Mouse (Mus musculus) liver, postnatal 0 days (tissue): ENCODE data around the gene Hfe2. TPM values are rescaled to one million over a fixed set of nuclear protein-coding genes. Genes with fewer than 3 reads are reported as not detected.

Experiments used
- ATAC-seq: fragments of 200-750 bp; cut with Nextera tagmentation; 2 replicates; pipeline ENCODE4 v1.8.0; 2017; ENCODE audit warnings: mild to moderate bottlenecking, moderate library complexity
- DNase-seq: peaks from one replicate; pipeline ENCODE4 v3.0.0-alpha.2; 2016
- H3K27ac ChIP-seq: fragments of 300-500 bp; sonication (generic); 2 replicates; pipeline ENCODE4 v1.5.1; 2014; ENCODE audit warnings: antibody characterized with exemption, moderate library complexity, mild to moderate bottlenecking, low read depth
- H3K27me3 ChIP-seq: fragments of 300-500 bp; sonication (generic); 2 replicates; pipeline ENCODE4 v1.6.1; 2014; ENCODE audit warnings: low read length, control low read depth, mixed read lengths; ENCODE audit not compliant: insufficient read depth
- H3K36me3 ChIP-seq: fragments of 300-500 bp; sonication (generic); replicated peaks from 2 replicates; pipeline ENCODE4 v1.6.1; 2014; ENCODE audit warnings: mild to moderate bottlenecking, control low read depth, low read length, moderate library complexity, mixed read lengths; ENCODE audit not compliant: insufficient read depth
- H3K4me1 ChIP-seq: fragments of 300-500 bp; sonication (generic); 2 replicates; pipeline ENCODE4 v1.6.1; 2014; ENCODE audit warnings: antibody characterized with exemption, mild to moderate bottlenecking, control low read depth; ENCODE audit not compliant: insufficient read depth
- H3K4me2 ChIP-seq: fragments of 300-500 bp; sonication (generic); 2 replicates; pipeline ENCODE4 v1.6.1; 2014; ENCODE audit warnings: low read depth, mild to moderate bottlenecking, low read length, moderate library complexity, mixed read lengths
- H3K4me3 ChIP-seq: fragments of 300-500 bp; sonication (generic); 2 replicates; pipeline ENCODE4 v1.5.1; 2014; ENCODE audit warnings: low read depth, low read length
- H3K9ac ChIP-seq: fragments of 300-500 bp; sonication (generic); replicated peaks from 2 replicates; pipeline ENCODE4 v1.6.1; 2014; ENCODE audit warnings: mild to moderate bottlenecking, moderate library complexity
- H3K9me3 ChIP-seq: fragments of 300-500 bp; sonication (generic); 2 replicates; pipeline ENCODE4 v1.6.1; 2016; ENCODE audit warnings: mild to moderate bottlenecking, control low read depth, low read length, mixed read lengths
- CTCF ChIP-seq: sonication (generic); IDR thresholded peaks from 2 replicates; pipeline ENCODE4 v1.5.1; 2016; ENCODE audit warnings: antibody characterized with exemption, low read depth
- EP300 ChIP-seq: IDR thresholded peaks from 2 replicates; pipeline ENCODE4 v1.6.1; 2016; ENCODE audit warnings: antibody characterized with exemption, low read depth, mild to moderate bottlenecking
- WGBS: fragments of 180-500 bp; shearing (Covaris S2); extraction: QIAGEN DNeasy Blood & Tissue Kit; methylation state at CpG from one replicate; pipeline ENCODE4 v1.1.7; 2014; ENCODE audit not compliant: insufficient replicate concordance; 5-methylcytosine and 5-hydroxymethylcytosine counted together
- polyA plus RNA-seq: library from polyadenylated mRNA; unstranded; fragments of >200 nt; fragmentation: Nextera tagmentation; extraction: Ambion mirVana; gene quantifications from 2 replicates; pipeline ENCODE4 v1.2.1, GENCODE M21; 2015

Hfe2 gene
- polyA plus RNA-seq, 1 experiment from 2014 or later, result 19.2 TPM

- no peak overlapping the region for H3K4me3 ChIP-seq
- no peak overlapping the region for H3K27ac ChIP-seq
- H3K9me3 ChIP-seq, result no peaks in the 10 kb centered on the region
- H3K27me3 ChIP-seq, result no peaks in the 10 kb centered on the region
- H3K4me1 ChIP-seq, result no peaks in the 10 kb centered on the region
- no peak overlapping the region for H3K9ac ChIP-seq
- H3K36me3 ChIP-seq, result no peaks in the 10 kb centered on the region
- DNase-seq (no peak), ATAC-seq (no peak)
- H3K4me2 ChIP-seq, result no peak overlapping the region
- TF ChIP-seq EP300 (no peak), CTCF (no peak)
- 74% methylated on average over 2 of the region's 2 CpGs for WGBS
Observed at GRCm38 (mm10) chr3:96539316-96539715, 14.3 kb downstream of the Hfe2 start.

GRCm38 (mm10) chr3:96540740-96541139 is 15.8 kb downstream of the Hfe2 start:
- H3K9me3 ChIP-seq, result no peaks in the 10 kb centered on the region
- H3K27me3 ChIP-seq, result no peaks in the 10 kb centered on the region
- H3K9ac ChIP-seq, result no peak overlapping the region
- no peak overlapping the region for H3K4me3 ChIP-seq
- 49% methylated on average over 6 of the region's 6 CpGs for WGBS
- no peak overlapping the region for H3K27ac ChIP-seq
- no peak for TF ChIP-seq CTCF
- no peak for TF ChIP-seq EP300
- no peaks in the 10 kb centered on the region for H3K36me3 ChIP-seq
- H3K4me2 ChIP-seq, result no peak overlapping the region
- ATAC-seq (no peak), DNase-seq (no peak)
- no peaks in the 10 kb centered on the region for H3K4me1 ChIP-seq

GRCm38 (mm10) chr3:96541328-96542078 is 16.5 kb downstream of the Hfe2 start:
- DNase-seq, result peak; percentile 44
- ATAC-seq, result peak; percentile 94
- Histone ChIP-seq H3K9ac (no peak overlapping the region), H3K4me3 (no peak overlapping the region), H3K4me2 (0 out of 2 replicates have a peak overlapping the region, but pooled peaks have one; percentile 0), H3K9me3 (no peaks in the 10 kb centered on the region), H3K36me3 (no peaks in the 10 kb centered on the region), H3K27me3 (no peaks in the 10 kb centered on the region), H3K4me1 (no peaks in the 10 kb centered on the region), H3K27ac (peak overlapping the region; percentile 49)
- 36% methylated on average over 14 of the region's 14 CpGs for WGBS
- TF ChIP-seq CTCF (peak; percentile 60), EP300 (no peak)

GRCm38 (mm10) chr3:96542554-96542953 is 17.6 kb downstream of the Hfe2 start:
- Histone ChIP-seq H3K4me2 (no peak overlapping the region), H3K9ac (no peak overlapping the region), H3K27me3 (no peaks in the 10 kb centered on the region), H3K36me3 (no peaks in the 10 kb centered on the region), H3K4me1 (peaks cover 1% of the 10 kb centered on the region; the same call in 1 of the 2 replicates), H3K9me3 (no peaks in the 10 kb centered on the region), H3K4me3 (no peak overlapping the region), H3K27ac (no peak overlapping the region)
- no peak for ATAC-seq
- TF ChIP-seq CTCF (no peak), EP300 (no peak)
- 77% methylated on average over 8 of the region's 8 CpGs for WGBS
- DNase-seq, result no peak

- WGBS, result 81% methylated on average over 11 of the region's 11 CpGs
- no peak overlapping the region for H3K9ac ChIP-seq
- H3K4me1 ChIP-seq, result peaks cover 5% of the 10 kb centered on the region; the same call in 1 of the 2 replicates
- TF ChIP-seq EP300 (no peak), CTCF (no peak)
- DNase-seq, result no peak
- ATAC-seq, result no peak
- no peak overlapping the region for H3K4me2 ChIP-seq
- H3K36me3 ChIP-seq, result no peaks in the 10 kb centered on the region
- no peaks in the 10 kb centered on the region for H3K27me3 ChIP-seq
- no peak overlapping the region for H3K27ac ChIP-seq
- no peaks in the 10 kb centered on the region for H3K9me3 ChIP-seq
- no peak overlapping the region for H3K4me3 ChIP-seq
Observed at GRCm38 (mm10) chr3:96543345-96543744, 18.4 kb downstream of the Hfe2 start.

- WGBS, result 28% methylated on average over 1 of the region's 1 CpGs
- H3K4me2 ChIP-seq, result no peak overlapping the region
- no peaks in the 10 kb centered on the region for H3K9me3 ChIP-seq
- no peak overlapping the region for H3K9ac ChIP-seq
- no peak for TF ChIP-seq EP300
- peak; percentile 46; the same call in 1 of the 2 replicates for TF ChIP-seq CTCF
- peaks cover 5% of the 10 kb centered on the region; the same call in 1 of the 2 replicates for H3K4me1 ChIP-seq
- no peaks in the 10 kb centered on the region for H3K27me3 ChIP-seq
- H3K36me3 ChIP-seq, result no peaks in the 10 kb centered on the region
- H3K4me3 ChIP-seq, result no peak overlapping the region
- ATAC-seq, result no peak
- no peak overlapping the region for H3K27ac ChIP-seq
- no peak for DNase-seq
Observed at GRCm38 (mm10) chr3:96545565-96545964, 20.6 kb downstream of the Hfe2 start.
